Mouse (Mus musculus) forebrain, postnatal 0 days (tissue): ENCODE data around the gene Dcaf11. TPM values are rescaled to one million over a fixed set of nuclear protein-coding genes. Genes with fewer than 3 reads are reported as not detected.

Experiments used
- ATAC-seq: fragments of 200-750 bp; cut with Nextera tagmentation; 2 replicates; pipeline ENCODE4 v1.8.0; 2017; ENCODE audit warnings: mild to moderate bottlenecking, moderate library complexity
- DNase-seq: peaks from one replicate; pipeline ENCODE4 v3.0.0-alpha.2; 2015
- H3K27ac ChIP-seq: fragments of 300-500 bp; sonication (generic); 2 replicates; pipeline ENCODE4 v1.5.1; 2014; ENCODE audit warnings: low read depth, mild to moderate bottlenecking, antibody characterized with exemption, low read length, moderate library complexity, mixed read lengths
- H3K27me3 ChIP-seq: fragments of 300-500 bp; sonication (generic); 2 replicates; pipeline ENCODE4 v1.6.1; 2014; ENCODE audit warnings: mild to moderate bottlenecking, low read length, mixed read lengths; ENCODE audit not compliant: insufficient read depth
- H3K36me3 ChIP-seq: fragments of 300-500 bp; sonication (generic); 2 replicates; pipeline ENCODE4 v1.6.1; 2014; ENCODE audit warnings: mild to moderate bottlenecking, moderate library complexity; ENCODE audit not compliant: insufficient read depth
- H3K4me1 ChIP-seq: fragments of 300-500 bp; sonication (generic); 2 replicates; pipeline ENCODE4 v1.6.1; 2014; ENCODE audit warnings: antibody characterized with exemption; ENCODE audit not compliant: insufficient read depth
- H3K4me2 ChIP-seq: fragments of 300-500 bp; sonication (generic); 2 replicates; pipeline ENCODE4 v1.6.1; 2014; ENCODE audit warnings: low read depth, mild to moderate bottlenecking, moderate library complexity
- H3K4me3 ChIP-seq: fragments of 300-500 bp; sonication (generic); 2 replicates; pipeline ENCODE4 v1.5.1; 2014; ENCODE audit warnings: low read depth, low read length, mixed read lengths
- H3K9ac ChIP-seq: fragments of 300-500 bp; sonication (generic); 2 replicates; pipeline ENCODE4 v1.6.1; 2014; ENCODE audit warnings: mild to moderate bottlenecking
- H3K9me3 ChIP-seq: fragments of 300-500 bp; sonication (generic); 2 replicates; pipeline ENCODE4 v1.6.1; 2016; ENCODE audit warnings: low read length
- CTCF ChIP-seq: sonication (generic); IDR thresholded peaks from 2 replicates; pipeline ENCODE4 v1.5.1; 2016; ENCODE audit warnings: antibody characterized with exemption, control low read depth, low read depth
- WGBS: fragments of 180-500 bp; shearing (Covaris S2); extraction: QIAGEN DNeasy Blood & Tissue Kit; methylation state at CpG from one replicate; pipeline ENCODE4 v1.1.7; 2014; 5-methylcytosine and 5-hydroxymethylcytosine counted together
- polyA plus RNA-seq: library from polyadenylated mRNA; unstranded; fragments of >200 nt; fragmentation: Nextera tagmentation; extraction: Ambion mirVana; gene quantifications from 2 replicates; pipeline ENCODE4 v1.2.1, GENCODE M21; 2015
- total RNA-seq: library from RNA; depleted of rRNA; stranded (reverse); fragments of >200 nt; gene quantifications from 2 replicates; pipeline ENCODE4 v1.2.3, GENCODE M21; 2014

Gene Dcaf11
- total and polyA plus RNA-seq, 2 experiments from 2014 or later = 101 to 103 TPM

- WGBS = 1% methylated on average over 22 of the region's 22 CpGs
- peak; percentile 92 for ATAC-seq
- peak within 1 kb of the TSS; percentile 57 for H3K9ac ChIP-seq
- H3K27me3 ChIP-seq = no peaks in the 10 kb centered on the region
- peak within 1 kb of the TSS; percentile 82 for H3K27ac ChIP-seq
- no peak for TF ChIP-seq CTCF
- peak within 1 kb of the TSS; percentile 80 for H3K4me3 ChIP-seq
- peaks cover 19% of the 10 kb centered on the region for H3K4me1 ChIP-seq
- H3K4me2 ChIP-seq = peak within 1 kb of the TSS; percentile 95
- H3K36me3 ChIP-seq = peaks cover 24% of the 10 kb centered on the region
- no peaks in the 10 kb centered on the region for H3K9me3 ChIP-seq
- peak; percentile 95 for DNase-seq
Observed at GRCm38 (mm10) chr14:55590748-55591330, 31.0 kb downstream of the Dcaf11 start, which contains the start of gene Psme2. Gene Psme2, minus strand, starts transcription at chr14:55591113.

GRCm38 (mm10) chr14:55591331-55591891 lies 31.6 kb downstream of the Dcaf11 start, which contains the start of gene Rnf31:
Gene Rnf31, plus strand, starts transcription at chr14:55591708.
- WGBS = 1% methylated on average over 33 of the region's 33 CpGs
- Histone ChIP-seq H3K4me2 (peak within 1 kb of the TSS; percentile 95), H3K36me3 (peaks cover 30% of the 10 kb centered on the region)

GRCm38 (mm10) chr14:55592226-55592625 lies 32.4 kb downstream of the Dcaf11 start:
- peak overlapping the region; percentile 82; the same call in 1 of the 2 replicates for H3K27ac ChIP-seq
- H3K4me2 ChIP-seq = peak overlapping the region; percentile 95
- ATAC-seq (no peak), DNase-seq (no peak)
- WGBS = 7% methylated on average over 16 of the region's 16 CpGs
- TF ChIP-seq CTCF = no peak
- peaks cover 38% of the 10 kb centered on the region for H3K36me3 ChIP-seq
- H3K9me3 ChIP-seq = no peaks in the 10 kb centered on the region
- peak overlapping the region; percentile 80 for H3K4me3 ChIP-seq
- peaks cover 19% of the 10 kb centered on the region for H3K4me1 ChIP-seq
- peak overlapping the region; percentile 57 for H3K9ac ChIP-seq
- no peaks in the 10 kb centered on the region for H3K27me3 ChIP-seq

More at GRCm38 (mm10) chr14:55591331-55591891, 31.6 kb downstream of the Dcaf11 start, which contains the start of gene Rnf31:
- Histone ChIP-seq H3K9ac (peak within 1 kb of the TSS; percentile 57), H3K4me3 (peak within 1 kb of the TSS; percentile 80), H3K27ac (peak within 1 kb of the TSS; percentile 82), H3K9me3 (no peaks in the 10 kb centered on the region), H3K4me1 (peaks cover 19% of the 10 kb centered on the region), H3K27me3 (no peaks in the 10 kb centered on the region)
- ATAC-seq (peak; percentile 93), DNase-seq (peak; percentile 91)
- no peak for TF ChIP-seq CTCF

GRCm38 (mm10) chr14:55596036-55596690 lies 36.4 kb downstream of the Dcaf11 start:
- H3K36me3 ChIP-seq = peaks cover 70% of the 10 kb centered on the region

GRCm38 (mm10) chr14:55598521-55599390 lies 39.0 kb downstream of the Dcaf11 start:
- H3K4me1 ChIP-seq = no peaks in the 10 kb centered on the region
- DNase-seq = no peak
- H3K27ac ChIP-seq = no peak overlapping the region
- WGBS = 95% methylated on average over 21 of the region's 21 CpGs
- no peak overlapping the region for H3K9ac ChIP-seq
- H3K27me3 ChIP-seq = no peaks in the 10 kb centered on the region
- H3K4me2 ChIP-seq = no peak overlapping the region
- ATAC-seq = no peak
- peaks cover 90% of the 10 kb centered on the region for H3K36me3 ChIP-seq
- H3K9me3 ChIP-seq = no peaks in the 10 kb centered on the region
- no peak overlapping the region for H3K4me3 ChIP-seq
- TF ChIP-seq CTCF = no peak

More at GRCm38 (mm10) chr14:55596036-55596690, 36.4 kb downstream of the Dcaf11 start:
- 0 out of 2 replicates have a peak overlapping the region, but pooled peaks have one; percentile 10 for H3K27ac ChIP-seq
- WGBS = 68% methylated on average over 13 of the region's 13 CpGs
- TF ChIP-seq CTCF = no peak
- H3K4me3 ChIP-seq = no peak overlapping the region
- H3K4me1 ChIP-seq = peaks cover 14% of the 10 kb centered on the region
- DNase-seq = peak; percentile 46
- H3K4me2 ChIP-seq = no peak overlapping the region
- no peak overlapping the region; the same call in 1 of the 2 replicates for H3K9ac ChIP-seq
- no peaks in the 10 kb centered on the region for H3K27me3 ChIP-seq
- no peaks in the 10 kb centered on the region for H3K9me3 ChIP-seq
- ATAC-seq = no peak

GRCm38 (mm10) chr14:55603271-55603632 lies 43.4 kb downstream of the Dcaf11 start, which contains the start of gene Irf9:
Gene Irf9, plus strand, starts transcription at chr14:55603571.
- H3K4me2 ChIP-seq = peak within 1 kb of the TSS; percentile 47
- H3K27me3 ChIP-seq = no peaks in the 10 kb centered on the region
- no peaks in the 10 kb centered on the region for H3K4me1 ChIP-seq
- peak within 1 kb of the TSS; percentile 33 for H3K4me3 ChIP-seq
- ATAC-seq (no peak), DNase-seq (no peak)
- H3K9me3 ChIP-seq = no peaks in the 10 kb centered on the region
- no peak for TF ChIP-seq CTCF
- peaks cover 75% of the 10 kb centered on the region for H3K36me3 ChIP-seq
- H3K27ac ChIP-seq = peak within 1 kb of the TSS; percentile 62; the same call in 1 of the 2 replicates
- peak within 1 kb of the TSS; percentile 55 for H3K9ac ChIP-seq
- 90% methylated on average over 7 of the region's 7 CpGs for WGBS
